Mouse (Mus musculus): ENCODE results near the gene Myom1.

DNA sequence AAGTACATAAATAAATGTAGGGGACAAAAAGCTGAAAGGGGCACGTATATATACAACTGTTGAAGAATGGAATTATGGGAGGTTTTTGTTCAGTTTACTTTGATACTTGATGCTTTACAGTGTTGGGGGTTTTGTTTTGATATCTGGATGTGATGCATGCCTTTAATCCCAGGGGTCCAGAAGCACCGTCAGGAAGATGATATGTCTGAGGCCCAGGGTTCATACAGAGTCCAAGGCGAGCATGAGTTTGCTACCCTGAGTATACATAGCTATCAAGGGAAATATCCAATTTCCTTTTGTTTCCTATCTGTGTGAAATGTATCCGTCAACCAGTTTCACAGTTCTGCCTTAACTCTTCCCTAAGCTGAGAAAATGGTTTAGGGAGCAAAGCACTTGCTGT lies 150.9 kb downstream of the Myom1 start:
- no peak for TF ChIP-seq CTCF (IDR thresholded peaks at IDR 0.05; ENCODE audit: borderline replicate concordance, insufficient read depth, low read depth, low read length)
- TF ChIP-seq POLR2A (IDR thresholded peaks at IDR 0.05; ENCODE audit: borderline replicate concordance, insufficient read depth, low read length), result no peak

Data from cerebellum, adult 2 months (tissue).